Mouse (Mus musculus) forebrain, embryonic 16.5 days (tissue): ENCODE results near the gene Pnpla1. TPM values are rescaled to one million over a fixed set of nuclear protein-coding genes. Genes with fewer than 3 reads are reported as not detected.

Experiments used
- ATAC-seq: fragments of 200-750 bp; cut with Nextera tagmentation; 2 replicates; pipeline ENCODE4 v1.8.0; 2017; ENCODE audit warnings: mild to moderate bottlenecking, moderate library complexity
- H3K27ac ChIP-seq: fragments of 300-500 bp; sonication (generic); 2 replicates; pipeline ENCODE4 v1.5.1; 2014; ENCODE audit warnings: low read length, control low read depth
- H3K27me3 ChIP-seq: fragments of 300-500 bp; sonication (generic); replicated peaks from 2 replicates; pipeline ENCODE4 v1.6.1; 2014; ENCODE audit warnings: low read length; ENCODE audit not compliant: control insufficient read depth, insufficient read depth
- H3K36me3 ChIP-seq: fragments of 300-500 bp; sonication (generic); 2 replicates; pipeline ENCODE4 v1.6.1; 2014; ENCODE audit not compliant: control insufficient read depth, insufficient read depth
- H3K4me1 ChIP-seq: fragments of 300-500 bp; sonication (generic); replicated peaks from 2 replicates; pipeline ENCODE4 v1.6.1; 2014; ENCODE audit warnings: low read length; ENCODE audit not compliant: control insufficient read depth, insufficient read depth
- H3K4me2 ChIP-seq: fragments of 300-500 bp; sonication (generic); 2 replicates; pipeline ENCODE4 v1.6.1; 2014; ENCODE audit warnings: mild to moderate bottlenecking, low read length, control low read depth
- H3K4me3 ChIP-seq: fragments of 300-500 bp; sonication (generic); replicated peaks from 2 replicates; pipeline ENCODE4 v1.5.1; 2014; ENCODE audit warnings: mild to moderate bottlenecking, low read length, control low read depth
- H3K9ac ChIP-seq: fragments of 300-500 bp; sonication (generic); replicated peaks from 2 replicates; pipeline ENCODE4 v1.6.1; 2014; ENCODE audit warnings: low read depth, low read length, control low read depth
- H3K9me3 ChIP-seq: fragments of 300-500 bp; sonication (generic); 2 replicates; pipeline ENCODE4 v1.6.1; 2016; ENCODE audit warnings: low read length; ENCODE audit not compliant: control insufficient read depth
- WGBS: fragments of 180-500 bp; shearing (Covaris S2); extraction: QIAGEN DNeasy Blood & Tissue Kit; methylation state at CpG from one replicate; pipeline ENCODE4 v1.1.7; 2014; 5-methylcytosine and 5-hydroxymethylcytosine counted together
- polyA plus RNA-seq: library from polyadenylated mRNA; unstranded; fragments of >200 nt; fragmentation: Nextera tagmentation; extraction: Ambion mirVana; gene quantifications from 2 replicates; pipeline ENCODE4 v1.2.1, GENCODE M21; 2015

Gene Pnpla1
- polyA plus RNA-seq, 1 experiment from 2014 or later = not detected

DNA sequence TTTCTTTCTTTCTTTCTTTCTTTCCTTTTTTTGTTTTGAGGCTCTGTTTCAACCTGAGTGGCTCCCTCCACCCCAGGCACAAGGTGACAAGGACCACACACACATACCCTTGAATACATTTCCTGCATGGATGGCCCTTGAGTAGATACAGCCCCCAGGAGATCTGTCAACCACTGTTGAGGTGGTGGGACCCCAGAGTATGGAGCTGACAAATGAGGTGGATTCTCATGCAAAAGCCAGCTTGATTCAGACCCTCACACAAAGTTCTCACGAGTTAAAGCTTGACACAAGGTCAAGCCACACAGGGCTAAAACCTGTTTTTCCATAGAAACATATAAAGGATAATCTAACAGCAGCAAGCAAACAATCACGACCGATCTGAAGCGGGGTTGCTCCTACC is 74.1 kb downstream of the Pnpla1 start:
- Histone ChIP-seq H3K27ac (no peak overlapping the region), H3K27me3 (no peaks in the 10 kb centered on the region), H3K4me2 (no peak overlapping the region), H3K4me1 (peaks cover 8% of the 10 kb centered on the region), H3K36me3 (no peaks in the 10 kb centered on the region), H3K9ac (no peak overlapping the region), H3K4me3 (no peak overlapping the region), H3K9me3 (no peaks in the 10 kb centered on the region)
- WGBS = 87% methylated on average over 4 of the region's 4 CpGs
- ATAC-seq = no peak

- H3K4me3 ChIP-seq = no peak overlapping the region
- 74% methylated on average over 19 of the region's 19 CpGs for WGBS
- no peaks in the 10 kb centered on the region for H3K27me3 ChIP-seq
- no peak overlapping the region for H3K27ac ChIP-seq
- no peak overlapping the region for H3K9ac ChIP-seq
- no peak overlapping the region for H3K4me2 ChIP-seq
- H3K9me3 ChIP-seq = no peaks in the 10 kb centered on the region
- ATAC-seq = no peak
- peaks cover 8% of the 10 kb centered on the region for H3K4me1 ChIP-seq
- no peaks in the 10 kb centered on the region for H3K36me3 ChIP-seq
Observed at GRCm38 (mm10) chr17:28934120-28934916, 76.1 kb downstream of the Pnpla1 start.

- H3K27ac ChIP-seq = no peak overlapping the region
- H3K4me1 ChIP-seq = no peaks in the 10 kb centered on the region
- H3K27me3 ChIP-seq = no peaks in the 10 kb centered on the region
- no peaks in the 10 kb centered on the region for H3K36me3 ChIP-seq
- H3K4me3 ChIP-seq = no peak overlapping the region
- ATAC-seq = no peak
- 91% methylated on average over 7 of the region's 7 CpGs for WGBS
- H3K9ac ChIP-seq = no peak overlapping the region
- H3K4me2 ChIP-seq = no peak overlapping the region
- no peaks in the 10 kb centered on the region for H3K9me3 ChIP-seq
Observed at GRCm38 (mm10) chr17:28936133-28936532, 77.9 kb downstream of the Pnpla1 start.

- no peak overlapping the region for H3K4me2 ChIP-seq
- no peaks in the 10 kb centered on the region for H3K9me3 ChIP-seq
- H3K27me3 ChIP-seq = no peaks in the 10 kb centered on the region
- H3K4me3 ChIP-seq = no peak overlapping the region
- 80% methylated on average over 10 of the region's 10 CpGs for WGBS
- no peak for ATAC-seq
- H3K4me1 ChIP-seq = no peaks in the 10 kb centered on the region
- no peak overlapping the region for H3K27ac ChIP-seq
- H3K9ac ChIP-seq = no peak overlapping the region
- H3K36me3 ChIP-seq = no peaks in the 10 kb centered on the region
Observed at GRCm38 (mm10) chr17:28936622-28937345, 78.6 kb downstream of the Pnpla1 start.

Other genes starting within 250 kb of the Pnpla1 start
- gene Srpk1, start 235.7 kb upstream of the Pnpla1 start, polyA plus RNA-seq = 107 and 113 TPM in 2 replicates
- 1.2 and 3.4 TPM in 2 replicates for gene Slc26a8, start 168.2 kb upstream of the Pnpla1 start, polyA plus RNA-seq
- 27.2 and 27.8 TPM in 2 replicates for gene Mapk14, start 167.1 kb upstream of the Pnpla1 start, polyA plus RNA-seq
- gene AC170998.1, start 132.3 kb upstream of the Pnpla1 start, polyA plus RNA-seq = 0.43 and 3.5 TPM in 2 replicates
- 0.47 and 1.1 TPM in 2 replicates for gene Mapk13, start 89.1 kb upstream of the Pnpla1 start, polyA plus RNA-seq
- gene Brpf3, start 57.3 kb upstream of the Pnpla1 start, polyA plus RNA-seq = 7.1 and 8.5 TPM in 2 replicates
- 0.53 and 1.8 TPM in 2 replicates for gene 4930539E08Rik, start 56.9 kb downstream of the Pnpla1 start, polyA plus RNA-seq
- gene Pxt1, start 85.4 kb downstream of the Pnpla1 start, polyA plus RNA-seq = not detected in 2 replicates
- gene Kctd20, start 93.5 kb downstream of the Pnpla1 start, polyA plus RNA-seq = 123 and 135 TPM in 2 replicates
- gene Stk38, start 149.6 kb downstream of the Pnpla1 start, polyA plus RNA-seq = 129 and 136 TPM in 2 replicates
- gene Srsf3, start 174.2 kb downstream of the Pnpla1 start, polyA plus RNA-seq = 571 and 653 TPM in 2 replicates
- gene Cdkn1a, start 232.6 kb downstream of the Pnpla1 start, polyA plus RNA-seq = 37.9 and 52.0 TPM in 2 replicates